Mouse (Mus musculus) left cerebral cortex, postnatal 10 days (tissue): ENCODE results near the gene Ranbp2. TPM values are rescaled to one million over a fixed set of nuclear protein-coding genes. Genes with fewer than 3 reads are reported as not detected.

ENCODE experiments used
- DNase-seq, 2 experiments: peaks; one replicate each; pipeline ENCODE4 v3.0.0; 2021 to 2022; ENCODE audit warnings: low spot score in 2 of 2, mixed read lengths in 1 of 2; ENCODE audit errors: extremely low spot score in 1 of 2
- intact Hi-C: fragments of 180-260 bp; cut with DNase I; formaldehyde crosslinking; loops from one replicate; pipeline ENCODE4 v1.15.1; 2025
- total RNA-seq, 2 experiments: library from RNA; stranded (reverse); gene quantifications; 2 replicates each; pipeline ENCODE4 v1.2.3; 2021

Gene Ranbp2
- 10 to 100 TPM; 65.0 to 67.5 TPM for total RNA-seq

DNA sequence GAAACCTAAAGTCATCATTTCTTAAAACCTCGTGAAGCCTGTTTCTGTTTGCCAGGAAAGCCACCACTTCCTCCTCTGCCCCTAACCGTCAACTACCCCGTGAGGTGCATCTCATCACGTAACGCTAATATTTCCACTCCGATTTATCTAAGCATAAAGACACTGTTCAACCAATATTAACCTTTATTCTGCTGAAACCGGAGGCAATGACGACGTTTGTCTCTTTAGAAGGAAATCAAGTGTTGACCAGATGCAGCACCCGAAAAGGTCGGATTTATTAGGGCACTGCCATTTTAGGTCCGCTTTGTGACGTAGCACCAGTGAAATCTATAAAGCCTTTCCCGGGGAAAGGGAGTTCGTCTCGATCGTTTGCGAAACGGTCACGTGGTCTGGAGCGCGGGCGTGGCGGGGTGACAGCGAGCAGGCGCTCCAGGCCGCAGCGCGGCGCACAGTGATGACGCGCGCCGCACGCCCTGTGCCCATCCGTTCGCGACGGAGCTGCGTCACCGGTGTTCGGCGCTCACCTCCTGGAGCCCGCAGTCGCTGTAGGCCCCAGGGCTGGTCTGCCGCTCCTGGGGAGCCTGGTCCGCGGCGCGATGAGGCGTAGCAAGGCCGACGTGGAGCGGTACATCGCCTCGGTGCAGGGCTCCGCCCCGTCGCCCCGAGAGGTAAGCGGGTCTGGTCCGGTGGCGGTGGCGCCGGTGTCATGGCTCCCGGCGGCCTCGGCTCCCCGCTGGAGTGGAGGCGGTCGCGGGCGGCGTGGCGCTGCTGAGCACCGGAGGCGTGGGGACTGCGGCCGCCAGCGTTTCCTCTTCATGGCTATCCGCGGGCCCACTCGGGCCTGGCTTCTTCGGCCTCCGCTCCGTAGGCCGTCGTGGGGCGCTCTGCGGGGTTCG is at the start of gene Ranbp2:
TSS of gene Ranbp2 (plus strand) at position 537 of the 896 bp plus-strand sequence.
- DNase-seq: peak; percentile 97 to 100
- intact Hi-C loops: loop anchor here (2.0 kb wide), 1 partner anchor 84 kb away; no protein-coding TSS in a partner anchor

DNA sequence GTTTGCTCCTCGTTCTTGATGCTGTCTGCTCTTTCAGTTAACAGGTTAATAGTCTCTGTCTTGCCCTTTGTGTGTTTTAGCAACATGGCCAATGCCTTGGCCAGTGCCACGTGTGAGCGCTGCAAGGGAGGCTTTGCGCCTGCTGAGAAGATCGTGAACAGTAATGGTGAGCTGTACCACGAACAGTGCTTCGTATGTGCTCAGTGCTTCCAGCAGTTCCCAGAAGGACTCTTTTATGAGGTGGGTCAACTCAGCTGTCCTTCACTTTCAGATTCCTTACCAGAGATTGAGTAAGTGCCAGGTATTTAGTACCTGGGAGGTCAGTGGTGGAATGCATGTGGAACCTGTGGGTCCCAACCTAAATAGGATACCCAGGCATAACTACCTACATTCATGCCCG is 47.8 kb upstream of the Ranbp2 start:
- DNase-seq: no peak
- intact Hi-C loops: no loop called here

DNA sequence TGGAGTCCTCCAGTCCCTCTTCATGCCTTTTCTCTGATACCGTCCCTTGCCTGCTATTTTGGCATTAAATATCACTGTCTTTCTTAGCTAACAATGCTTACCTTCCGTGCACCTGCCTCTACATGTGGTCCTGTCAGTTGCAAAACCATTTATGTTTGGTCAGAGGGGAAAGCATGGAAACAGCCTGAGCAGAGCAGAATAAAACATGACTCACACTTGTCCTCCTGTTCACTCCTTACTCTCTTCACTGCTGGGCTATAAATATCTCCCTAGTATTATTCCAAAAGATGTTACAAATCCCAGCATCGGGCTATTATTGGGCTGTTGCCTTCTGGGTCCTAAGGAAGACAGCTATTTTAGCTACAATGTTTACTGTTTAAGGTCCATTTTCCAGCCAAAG is 44.9 kb upstream of the Ranbp2 start:
- intact Hi-C loops: no loop called here
- no peak for DNase-seq

GRCm38 (mm10) chr10:58404639-58405038 is 42.1 kb upstream of the Ranbp2 start:
- intact Hi-C loops: no loop called here
- DNase-seq: no peak

- no peak for DNase-seq
- intact Hi-C loops: no loop called here
Observed at GRCm38 (mm10) chr10:58405285-58405948, 41.3 kb upstream of the Ranbp2 start.

DNA sequence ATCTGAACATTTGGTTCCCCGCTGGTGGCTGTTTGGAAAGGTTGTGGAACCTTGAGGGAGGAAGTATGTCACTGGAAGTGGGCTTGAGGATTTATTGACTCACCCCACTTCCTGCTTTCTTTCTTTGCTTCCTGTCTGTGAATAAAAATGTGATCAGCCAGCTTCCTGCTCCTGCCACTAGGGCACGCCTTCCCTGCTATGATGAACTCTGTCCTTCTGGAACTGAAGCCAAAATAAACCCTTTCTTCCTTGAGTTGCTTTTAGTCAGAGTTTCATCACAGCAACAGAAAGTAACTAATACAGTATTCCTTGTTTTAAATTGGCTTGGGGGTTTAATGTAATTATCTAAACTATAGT is 40.8 kb upstream of the Ranbp2 start:
- intact Hi-C loops: no loop called here

DNA sequence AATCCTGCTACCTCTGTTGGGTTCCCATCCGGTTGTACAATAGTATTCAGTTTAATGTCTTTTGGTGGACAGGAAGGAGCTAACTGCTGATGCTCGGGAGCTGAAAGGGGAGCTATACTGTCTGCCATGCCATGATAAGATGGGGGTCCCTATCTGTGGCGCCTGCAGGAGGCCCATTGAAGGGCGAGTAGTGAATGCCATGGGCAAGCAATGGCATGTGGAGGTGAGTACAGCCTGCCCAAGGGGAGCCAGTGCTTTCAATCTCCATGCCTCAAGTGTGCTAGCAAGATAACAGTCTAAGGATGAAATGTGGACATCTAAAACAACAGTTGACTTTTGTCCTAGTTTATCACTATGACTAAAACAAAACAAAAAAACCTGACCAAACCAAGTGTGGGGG is 34.4 kb upstream of the Ranbp2 start:
- no peak for DNase-seq
- intact Hi-C loops: no loop called here

More for the DNA sequence above, 40.8 kb upstream of the Ranbp2 start:
- no peak for DNase-seq

DNA sequence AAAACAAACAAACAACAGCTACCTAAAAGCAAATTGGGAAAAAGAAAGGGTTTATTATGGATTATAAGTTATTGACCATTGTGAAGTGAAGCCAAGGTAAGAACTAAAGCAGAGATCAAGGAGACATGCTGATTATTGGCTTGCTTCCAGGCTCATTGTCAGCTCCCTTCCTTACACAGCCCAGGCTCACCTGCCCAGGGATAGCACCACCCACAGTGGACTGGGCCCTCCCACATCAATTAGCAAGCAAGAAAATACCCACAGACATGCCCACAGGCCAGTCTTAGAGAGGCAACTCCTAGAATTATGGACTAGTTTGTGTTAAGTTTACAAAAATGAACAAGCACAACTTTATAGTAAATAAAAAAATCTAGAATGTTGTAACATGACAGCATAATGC is 33.9 kb upstream of the Ranbp2 start:
- intact Hi-C loops: no loop called here
- no peak for DNase-seq

- intact Hi-C loops: no loop called here
- DNase-seq: no peak
Observed at GRCm38 (mm10) chr10:58416702-58417101, 30.0 kb upstream of the Ranbp2 start.

DNA sequence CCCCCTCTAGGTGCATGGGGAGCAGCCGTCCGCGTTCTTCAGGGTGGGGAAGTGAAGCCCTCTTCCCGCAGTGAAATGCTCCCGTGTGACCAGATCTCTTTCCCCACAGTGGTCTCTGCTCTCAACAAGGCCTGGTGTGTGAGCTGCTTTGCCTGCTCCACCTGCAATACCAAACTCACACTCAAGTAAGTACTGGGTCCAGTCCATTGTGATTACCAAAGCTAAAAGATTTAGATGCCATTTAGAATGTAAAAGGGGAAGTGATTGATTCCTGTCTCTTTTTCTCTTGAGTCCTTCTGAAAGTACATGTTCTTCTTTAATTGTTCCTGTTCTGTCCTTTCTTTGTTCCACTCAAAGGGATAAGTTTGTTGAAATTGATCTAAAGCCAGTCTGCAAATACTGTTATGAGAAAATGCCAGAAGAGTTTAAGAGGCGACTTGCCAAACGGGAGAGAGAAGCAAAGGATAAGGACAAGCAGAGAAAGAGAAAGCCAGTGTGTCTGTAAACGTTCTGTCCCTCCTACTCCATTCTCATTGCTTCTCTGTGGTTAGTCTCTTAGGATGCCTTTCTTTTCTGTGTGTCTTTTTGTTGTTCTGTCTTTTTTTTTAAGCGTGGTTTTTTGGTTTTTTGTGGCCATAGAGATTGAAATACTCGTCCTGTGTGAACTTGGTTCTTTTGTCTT is 28.3 kb upstream of the Ranbp2 start:
- intact Hi-C loops: no loop called here
- DNase-seq: no peak

DNA sequence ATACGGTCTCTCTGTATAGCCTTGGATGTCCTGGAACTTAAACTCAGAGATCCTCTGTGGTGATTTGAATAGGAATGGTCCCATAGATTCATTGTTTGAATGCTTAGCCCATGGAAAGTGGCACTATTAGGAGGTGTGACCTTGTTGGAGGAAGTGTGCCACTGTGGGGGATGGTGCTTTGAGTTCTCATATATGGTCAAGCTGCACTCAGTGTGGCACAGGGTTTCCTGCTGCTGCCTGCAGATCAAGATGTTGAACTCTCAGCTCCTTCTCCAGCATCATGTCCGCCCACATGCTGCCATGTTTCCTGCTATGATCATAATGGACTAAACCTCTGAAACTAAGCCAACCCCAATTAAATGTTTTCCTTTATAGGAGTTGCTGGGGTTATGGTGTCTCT is 18.8 kb upstream of the Ranbp2 start:
- intact Hi-C loops: no loop called here
- DNase-seq: no peak

DNA sequence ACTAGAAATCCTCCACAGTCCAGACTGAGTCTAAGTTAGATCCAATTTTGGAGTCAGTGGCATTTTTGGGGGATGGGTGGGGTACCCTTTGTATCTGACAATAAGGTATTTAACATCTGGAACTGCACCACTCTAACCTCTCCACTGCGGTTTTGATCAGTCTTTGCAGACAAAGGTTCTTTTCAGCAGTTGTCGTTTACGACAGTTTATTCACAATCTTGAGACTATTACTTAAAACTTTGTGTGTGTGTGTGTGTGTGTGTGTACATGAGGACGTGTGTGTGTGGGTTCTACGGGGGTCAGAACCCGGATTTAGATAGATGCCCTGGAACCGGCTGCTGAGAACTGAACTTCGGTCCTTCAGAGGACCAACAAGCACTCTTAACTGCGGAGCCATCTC is 870 bp upstream of the Ranbp2 start:
- intact Hi-C loops: loop anchor here (2.0 kb wide), 1 partner anchor 83 kb away; no protein-coding TSS in a partner anchor
- DNase-seq: no peak

DNA sequence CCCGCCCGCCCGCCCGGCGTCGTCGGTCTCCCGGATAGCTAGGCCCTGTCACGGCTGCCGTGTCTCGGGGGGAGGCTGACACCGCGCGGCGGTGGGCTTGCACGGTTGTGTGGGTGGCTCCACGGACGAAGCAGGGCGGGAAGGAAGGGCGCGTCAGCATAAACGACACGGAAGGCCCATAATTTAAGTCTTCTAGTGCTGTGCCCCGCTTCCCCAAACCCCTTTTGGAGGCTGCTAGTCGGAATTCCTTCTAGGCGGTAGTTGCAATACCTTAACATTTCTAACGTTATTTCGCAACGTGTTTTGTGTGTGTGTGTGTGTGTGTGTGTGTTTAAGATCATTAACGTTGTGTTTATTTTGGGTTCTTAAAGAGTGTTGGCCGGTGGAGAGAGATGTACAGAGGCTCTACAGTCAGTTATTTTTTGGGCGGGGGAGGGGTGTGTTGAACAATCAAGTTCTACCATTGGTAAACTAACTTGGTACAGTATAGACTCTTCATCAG is 611 bp downstream of the Ranbp2 start:
- peak in 1 of 2 experiments; percentile 11 for DNase-seq
- intact Hi-C loops: loop anchor here (2.0 kb wide), 1 partner anchor 85 kb away; no protein-coding TSS in a partner anchor

DNA sequence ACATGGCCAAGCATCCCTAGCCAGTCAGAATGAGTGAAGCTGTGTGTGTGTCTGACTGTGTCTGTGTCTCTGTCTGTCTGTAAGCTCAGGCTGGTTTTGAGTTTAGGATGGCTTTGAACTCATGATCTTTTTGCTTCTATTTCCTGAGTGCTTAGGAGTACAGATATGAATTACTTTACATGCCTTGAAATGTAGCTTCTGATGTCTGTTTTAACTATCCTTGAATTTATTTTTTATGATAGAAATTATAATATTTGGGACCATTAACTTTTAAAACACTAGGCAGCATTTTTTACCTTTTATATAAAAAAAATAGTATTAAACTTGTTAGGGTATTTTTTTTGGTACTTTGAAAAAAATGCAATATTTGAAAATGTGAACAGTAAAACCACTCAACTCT is 4.9 kb downstream of the Ranbp2 start:
- intact Hi-C loops: no loop called here

GRCm38 (mm10) chr10:58452185-58452584 is 5.5 kb downstream of the Ranbp2 start:
- no peak for DNase-seq
- intact Hi-C loops: no loop called here

More for the DNA sequence above, 4.9 kb downstream of the Ranbp2 start:
- no peak for DNase-seq

- intact Hi-C loops: loop anchor here (5.0 kb wide), 2 partner anchors 32 to 173 kb away; no protein-coding TSS in a partner anchor
- DNase-seq: no peak
Observed at GRCm38 (mm10) chr10:58459896-58460295, 13.2 kb downstream of the Ranbp2 start.

GRCm38 (mm10) chr10:58477086-58477755 is 30.5 kb downstream of the Ranbp2 start:
- intact Hi-C loops: loop anchor here (5.0 kb wide), 1 partner anchor 190 kb away; no protein-coding TSS in a partner anchor
- DNase-seq: no peak

DNA sequence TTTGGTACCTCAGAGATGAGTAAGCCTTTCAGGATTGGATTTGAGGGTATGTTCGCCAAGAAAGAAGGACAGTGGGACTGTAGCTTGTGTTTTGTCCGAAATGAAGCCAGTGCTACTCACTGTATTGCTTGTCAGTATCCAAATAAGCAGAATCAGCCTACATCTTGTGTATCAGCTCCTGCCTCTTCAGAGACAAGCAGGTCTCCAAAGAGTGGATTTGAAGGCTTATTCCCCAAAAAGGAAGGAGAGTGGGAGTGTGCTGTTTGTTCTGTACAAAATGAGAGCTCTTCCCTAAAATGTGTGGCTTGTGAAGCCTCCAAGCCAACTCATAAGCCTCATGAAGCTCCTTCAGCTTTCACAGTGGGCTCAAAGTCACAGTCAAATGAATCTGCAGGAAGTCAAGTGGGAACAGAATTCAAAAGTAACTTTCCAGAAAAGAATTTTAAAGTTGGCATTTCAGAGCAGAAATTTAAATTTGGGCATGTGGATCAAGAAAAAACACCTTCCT is 31.4 kb downstream of the Ranbp2 start:
- DNase-seq: no peak
- intact Hi-C loops: loop anchor here (5.0 kb wide), 1 partner anchor 191 kb away; no protein-coding TSS in a partner anchor
